Mouse (Mus musculus) olfactory bulb, adult 2 months (tissue): ENCODE data around the gene Fam57b.

Experiments
- CTCF ChIP-seq: fragments of 200-500 bp; IDR thresholded peaks from 2 replicates; pipeline ENCODE4 v1.5.1; 2012; ENCODE audit warnings: low read depth, mild to moderate bottlenecking, low read length, moderate library complexity; ENCODE audit not compliant: insufficient read depth
- POLR2A ChIP-seq: fragments of 200-500 bp; IDR thresholded peaks from 2 replicates; pipeline ENCODE4 v1.6.1; 2012; ENCODE audit warnings: mild to moderate bottlenecking, low read depth, low read length, moderate library complexity; ENCODE audit not compliant: insufficient read depth

DNA sequence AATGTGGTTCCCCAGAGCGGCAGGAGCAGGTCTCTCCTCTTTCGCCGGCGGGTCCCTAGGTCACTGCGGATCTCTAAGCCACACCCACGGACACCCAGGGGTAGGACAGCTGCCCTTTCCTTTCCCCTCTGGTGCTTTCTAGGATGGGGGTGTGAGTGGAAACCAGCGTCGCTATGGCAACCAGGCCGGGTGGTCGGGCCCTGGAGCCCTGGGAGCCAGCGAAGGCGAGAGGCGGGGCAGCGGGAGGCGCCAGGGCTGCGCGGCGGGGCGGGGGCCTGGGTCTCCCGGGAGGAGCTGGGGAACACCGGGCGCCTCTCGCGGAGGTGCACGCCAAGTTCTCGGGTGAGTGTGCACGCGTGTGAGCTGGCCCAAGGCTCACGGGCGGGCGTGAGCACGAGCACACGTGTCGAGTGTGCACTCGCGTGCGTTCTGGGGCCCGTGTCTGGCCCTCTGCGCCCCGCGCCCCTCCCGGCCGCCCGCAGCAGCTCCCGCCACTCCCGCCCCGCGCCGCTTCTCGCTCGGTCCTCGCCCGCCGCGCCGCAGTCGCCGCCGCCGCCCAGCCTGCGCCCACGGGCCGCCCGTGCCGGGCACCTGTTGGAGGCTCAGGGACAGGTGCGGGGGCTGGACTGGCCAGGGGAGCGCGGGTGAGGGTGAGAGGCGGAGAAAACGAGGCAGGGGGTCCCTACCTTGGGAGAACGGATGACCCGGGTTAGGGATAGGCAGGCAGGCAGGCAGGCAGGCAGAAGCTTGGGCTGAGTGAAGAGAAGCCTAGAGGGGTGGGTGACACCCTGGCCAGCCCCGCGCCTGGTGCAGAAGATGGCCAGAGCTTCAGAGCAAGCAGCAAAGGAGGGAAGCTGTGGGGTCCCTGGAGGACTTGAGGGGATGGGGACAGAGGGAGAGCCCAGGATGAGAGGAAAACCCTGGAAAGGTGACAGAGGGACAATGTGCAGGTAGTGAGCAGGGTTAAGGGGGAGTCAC, 50.2 kb downstream of the Fam57b start:
- TF ChIP-seq POLR2A (no peak), CTCF (no peak)
